Mouse (Mus musculus) hindbrain, postnatal 0 days (tissue): ENCODE results near the gene Ano9. TPM values are rescaled to one million over a fixed set of nuclear protein-coding genes. Genes with fewer than 3 reads are reported as not detected.

Source experiments
- ATAC-seq: fragments of 200-750 bp; cut with Nextera tagmentation; 2 replicates; pipeline ENCODE4 v1.8.0; 2017; ENCODE audit warnings: mild to moderate bottlenecking, moderate TSS enrichment, moderate library complexity
- DNase-seq: peaks from one replicate; pipeline ENCODE4 v3.0.0-alpha.2; 2015; ENCODE audit warnings: low spot score
- H3K27ac ChIP-seq: fragments of 300-500 bp; sonication (generic); 2 replicates; pipeline ENCODE4 v1.5.1; 2014; ENCODE audit warnings: mild to moderate bottlenecking
- H3K27me3 ChIP-seq: fragments of 300-500 bp; sonication (generic); 2 replicates; pipeline ENCODE4 v1.6.1; 2014; ENCODE audit warnings: low read length, mixed read lengths; ENCODE audit not compliant: insufficient read depth
- H3K36me3 ChIP-seq: fragments of 300-500 bp; sonication (generic); 2 replicates; pipeline ENCODE4 v1.6.1; 2014; ENCODE audit warnings: low read length, mixed read lengths; ENCODE audit not compliant: insufficient read depth
- H3K4me1 ChIP-seq: fragments of 300-500 bp; sonication (generic); 2 replicates; pipeline ENCODE4 v1.6.1; 2014; ENCODE audit warnings: antibody characterized with exemption, low read length, mixed read lengths; ENCODE audit not compliant: insufficient read depth
- H3K4me2 ChIP-seq: fragments of 300-500 bp; sonication (generic); 2 replicates; pipeline ENCODE4 v1.6.1; 2014; ENCODE audit warnings: low read depth, mild to moderate bottlenecking, low read length, moderate library complexity, mixed read lengths
- H3K4me3 ChIP-seq: fragments of 300-500 bp; sonication (generic); 2 replicates; pipeline ENCODE4 v1.5.1; 2014; ENCODE audit warnings: low read length
- H3K9ac ChIP-seq: fragments of 300-500 bp; sonication (generic); replicated peaks from 2 replicates; pipeline ENCODE4 v1.6.1; 2014; ENCODE audit warnings: mild to moderate bottlenecking, low read length, moderate library complexity, mixed read lengths
- H3K9me3 ChIP-seq: fragments of 300-500 bp; sonication (generic); 2 replicates; pipeline ENCODE4 v1.6.1; 2016; ENCODE audit warnings: low read length, mixed read lengths
- CTCF ChIP-seq: IDR thresholded peaks from 2 replicates; pipeline ENCODE4 v1.5.1; 2016; ENCODE audit warnings: antibody characterized with exemption, control low read depth, low read depth
- WGBS: fragments of 180-500 bp; shearing (Covaris S2); extraction: QIAGEN DNeasy Blood & Tissue Kit; methylation state at CpG from one replicate; pipeline ENCODE4 v1.1.7; 2014; 5-methylcytosine and 5-hydroxymethylcytosine counted together
- polyA plus RNA-seq: library from polyadenylated mRNA; unstranded; fragments of >200 nt; fragmentation: Nextera tagmentation; extraction: Ambion mirVana; gene quantifications from 2 replicates; pipeline ENCODE4 v1.2.1, GENCODE M21; 2015
- total RNA-seq: library from RNA; depleted of rRNA; stranded (reverse); fragments of >200 nt; gene quantifications from 2 replicates; pipeline ENCODE4 v1.2.3, GENCODE M21; 2014

Gene Ano9
- total and polyA plus RNA-seq, 2 experiments from 2014 or later = 0.66 to 2.1 TPM

DNA sequence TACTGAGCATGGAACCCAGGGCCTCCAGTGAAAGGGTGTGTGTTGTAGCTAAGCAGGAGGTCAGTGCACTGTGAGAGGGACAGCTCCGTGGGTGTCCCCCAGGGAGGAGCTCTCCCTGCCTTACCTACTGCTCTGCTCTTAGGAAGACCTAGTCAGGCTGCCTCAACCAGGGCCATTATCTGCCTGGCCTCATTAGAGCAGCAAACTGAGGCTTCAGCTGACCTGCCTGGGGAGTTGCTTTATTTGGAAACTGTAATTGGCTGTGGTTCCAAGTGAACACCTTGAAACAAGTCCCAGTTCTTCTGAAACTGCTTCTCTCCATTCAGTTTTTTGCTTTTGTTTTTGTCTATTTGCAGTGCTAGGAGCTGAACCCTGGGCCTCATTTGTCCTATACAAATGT is 27.8 kb upstream of the Ano9 start:
- Histone ChIP-seq H3K9ac (no peak overlapping the region), H3K9me3 (no peaks in the 10 kb centered on the region), H3K27me3 (no peaks in the 10 kb centered on the region), H3K4me3 (no peak overlapping the region), H3K36me3 (no peaks in the 10 kb centered on the region), H3K27ac (no peak overlapping the region), H3K4me2 (no peak overlapping the region), H3K4me1 (no peaks in the 10 kb centered on the region)
- no peak for DNase-seq
- ATAC-seq = no peak
- no peak for TF ChIP-seq CTCF
- 63% methylated on average over 1 of the region's 1 CpGs for WGBS

- Histone ChIP-seq H3K4me3 (no peak overlapping the region), H3K9ac (no peak overlapping the region), H3K4me1 (no peaks in the 10 kb centered on the region), H3K27ac (no peak overlapping the region), H3K27me3 (no peaks in the 10 kb centered on the region), H3K9me3 (no peaks in the 10 kb centered on the region), H3K4me2 (no peak overlapping the region), H3K36me3 (0 out of 2 replicates have a peak, but pooled peaks cover 3% of the 10 kb centered on the region)
- no peak for DNase-seq
- no peak for TF ChIP-seq CTCF
- 87% methylated on average over 3 of the region's 3 CpGs for WGBS
- ATAC-seq = no peak
Observed at GRCm38 (mm10) chr7:141144650-141145049, 27.0 kb upstream of the Ano9 start.

DNA sequence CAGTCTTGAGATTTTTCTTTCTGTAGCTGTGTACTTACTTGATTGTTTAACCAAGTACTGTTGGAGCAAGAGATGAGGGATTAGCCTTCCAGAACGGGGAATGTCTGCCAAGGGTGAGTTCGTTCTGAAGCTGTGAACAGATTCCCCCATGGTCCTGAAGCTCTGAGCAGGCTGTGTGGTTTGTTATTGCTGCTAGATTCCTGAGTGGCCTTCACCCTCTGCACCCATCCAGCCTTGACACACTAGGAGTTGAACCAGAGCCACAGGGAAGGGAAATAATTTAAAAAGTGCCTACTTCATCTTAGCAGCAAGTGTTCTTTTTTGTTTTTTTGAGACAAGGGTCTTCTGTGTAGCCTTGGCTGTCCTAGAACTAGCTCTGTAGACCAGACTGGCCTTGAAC is 26.3 kb upstream of the Ano9 start:
- no peaks in the 10 kb centered on the region for H3K27me3 ChIP-seq
- ATAC-seq (no peak), DNase-seq (no peak)
- H3K27ac ChIP-seq = no peak overlapping the region
- WGBS = 80% methylated on average over 2 of the region's 2 CpGs
- TF ChIP-seq CTCF = no peak
- H3K36me3 ChIP-seq = peaks cover 8% of the 10 kb centered on the region; the same call in 1 of the 2 replicates
- H3K4me1 ChIP-seq = no peaks in the 10 kb centered on the region
- no peak overlapping the region for H3K4me2 ChIP-seq
- no peak overlapping the region for H3K9ac ChIP-seq
- H3K4me3 ChIP-seq = no peak overlapping the region
- no peaks in the 10 kb centered on the region for H3K9me3 ChIP-seq

DNA sequence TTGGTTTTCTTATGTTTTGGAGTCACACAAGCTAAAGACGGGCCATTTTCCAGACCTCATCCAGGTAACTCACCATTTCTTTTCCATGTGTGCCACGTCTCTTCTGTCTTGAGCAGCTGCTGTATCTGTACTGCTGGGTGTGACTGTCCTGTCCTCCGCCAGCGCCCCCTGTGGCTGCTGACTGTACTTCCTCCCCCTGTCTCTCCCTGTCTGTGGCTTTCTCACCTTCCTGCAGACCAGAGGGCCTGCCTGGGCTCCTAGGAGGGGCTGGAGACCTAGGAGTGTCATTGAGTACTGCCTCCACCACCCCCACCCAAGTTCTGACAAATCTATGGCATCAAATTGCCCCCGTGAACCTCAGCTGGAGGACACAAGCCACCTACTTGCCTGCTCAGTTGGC is 25.5 kb upstream of the Ano9 start:
- 51% methylated on average over 5 of the region's 5 CpGs for WGBS
- H3K27me3 ChIP-seq = no peaks in the 10 kb centered on the region
- H3K9me3 ChIP-seq = no peaks in the 10 kb centered on the region
- DNase-seq (no peak), ATAC-seq (no peak)
- no peak overlapping the region for H3K9ac ChIP-seq
- no peak overlapping the region for H3K4me2 ChIP-seq
- no peaks in the 10 kb centered on the region for H3K4me1 ChIP-seq
- peaks cover 8% of the 10 kb centered on the region; the same call in 1 of the 2 replicates for H3K36me3 ChIP-seq
- H3K27ac ChIP-seq = no peak overlapping the region
- H3K4me3 ChIP-seq = no peak overlapping the region
- peak; percentile 63 for TF ChIP-seq CTCF

GRCm38 (mm10) chr7:141141326-141141725 is 23.7 kb upstream of the Ano9 start:
- Histone ChIP-seq H3K4me1 (no peaks in the 10 kb centered on the region), H3K27ac (no peak overlapping the region), H3K9ac (no peak overlapping the region), H3K9me3 (no peaks in the 10 kb centered on the region), H3K27me3 (no peaks in the 10 kb centered on the region), H3K4me2 (no peak overlapping the region), H3K4me3 (no peak overlapping the region), H3K36me3 (peaks cover 8% of the 10 kb centered on the region; the same call in 1 of the 2 replicates)
- WGBS = 91% methylated on average over 4 of the region's 4 CpGs
- DNase-seq (no peak), ATAC-seq (no peak)
- TF ChIP-seq CTCF = no peak

DNA sequence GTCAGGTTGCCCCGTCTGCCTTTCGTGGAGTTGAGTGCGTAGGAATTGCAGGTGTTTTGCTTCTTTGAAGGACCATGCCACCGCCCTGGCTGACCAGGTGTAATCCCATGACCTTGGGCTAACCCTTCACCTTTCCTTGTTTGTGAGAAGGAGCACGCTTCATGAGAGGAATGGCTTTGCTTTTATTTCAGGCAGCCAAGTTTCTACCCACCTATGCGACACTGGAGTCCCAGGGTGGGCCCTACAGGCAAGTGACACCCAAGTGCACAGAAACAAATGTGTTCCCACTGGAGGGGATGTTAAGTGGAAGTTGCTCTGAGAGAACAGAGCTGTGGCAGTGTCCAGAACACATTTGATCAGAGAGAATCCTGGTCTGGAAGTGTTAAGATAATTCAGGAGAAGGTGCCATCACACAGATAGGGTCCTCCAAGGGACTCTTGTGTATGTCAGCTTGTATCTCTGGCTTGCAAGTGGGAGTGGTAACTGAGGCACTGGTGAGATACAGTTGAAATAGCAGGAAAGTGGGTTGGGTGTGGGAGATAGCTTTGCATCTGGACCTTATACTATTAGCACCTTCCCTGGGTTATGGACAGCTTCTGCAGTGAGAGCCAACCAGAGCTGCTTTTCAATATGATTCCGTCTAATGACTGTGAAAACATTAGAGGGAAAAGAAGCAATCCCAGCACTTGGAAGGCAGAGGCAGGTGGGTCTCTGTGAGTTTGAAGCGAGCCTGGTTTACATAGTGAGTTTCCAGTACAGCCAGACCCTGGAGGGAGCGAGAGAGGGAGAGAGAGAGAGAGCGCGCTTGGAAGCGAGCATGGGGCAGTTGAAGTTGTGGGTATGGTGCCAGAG is 14.5 kb upstream of the Ano9 start:
- H3K4me1 ChIP-seq = peaks cover 8% of the 10 kb centered on the region
- no peaks in the 10 kb centered on the region; the same call in 1 of the 2 replicates for H3K36me3 ChIP-seq
- peak overlapping the region; percentile 89 for H3K4me3 ChIP-seq
- H3K27ac ChIP-seq = 0 out of 2 replicates have a peak overlapping the region, but pooled peaks have one; percentile 60
- no peaks in the 10 kb centered on the region for H3K27me3 ChIP-seq
- peak overlapping the region; percentile 85 for H3K9ac ChIP-seq
- peak overlapping the region; percentile 91 for H3K4me2 ChIP-seq
- no peak for DNase-seq
- TF ChIP-seq CTCF = no peak
- 62% methylated on average over 12 of the region's 12 CpGs for WGBS
- no peak for ATAC-seq
- H3K9me3 ChIP-seq = no peaks in the 10 kb centered on the region
